Mouse (Mus musculus): ENCODE measurements around the gene Rtn4. TPM values are rescaled to one million over a fixed set of nuclear protein-coding genes. Genes with fewer than 3 reads are reported as not detected.

Rtn4 gene
- total and polyA plus RNA-seq, 2 experiments from 2014 or later: 135 to 243 TPM

- Histone ChIP-seq H3K9me3 (ENCODE audit: low read length) (no peaks in the 10 kb centered on the region), H3K36me3 (ENCODE audit: insufficient read depth, low read length) (no peaks in the 10 kb centered on the region; the same call in 1 of the 2 replicates), H3K27me3 (ENCODE audit: insufficient read depth, low read length) (no peaks in the 10 kb centered on the region), H3K4me1 (ENCODE audit: insufficient read depth, low read length) (no peaks in the 10 kb centered on the region), H3K27ac (no peak overlapping the region), H3K4me2 (ENCODE audit: low read depth, low read length) (no peak overlapping the region), H3K4me3 (ENCODE audit: low read length) (no peak overlapping the region), H3K9ac (replicated peaks; ENCODE audit: low read length) (no peak overlapping the region)
- ATAC-seq (no peak), DNase-seq (ENCODE audit: low spot score) (no peak)
- no peak for TF ChIP-seq CTCF (IDR thresholded peaks at IDR 0.05; ENCODE audit: low read depth)
- 84% methylated on average over 11 of the region's 11 CpGs for WGBS
Observed at GRCm38 (mm10) chr11:29766313-29766982, 73.7 kb downstream of the Rtn4 start.

GRCm38 (mm10) chr11:29768523-29768922 is 75.8 kb downstream of the Rtn4 start:
- no peak overlapping the region for H3K4me2 ChIP-seq (ENCODE audit: low read depth, low read length)
- H3K4me3 ChIP-seq (ENCODE audit: low read length): no peak overlapping the region
- no peak overlapping the region for H3K27ac ChIP-seq
- DNase-seq (ENCODE audit: low spot score) (no peak), ATAC-seq (no peak)
- H3K27me3 ChIP-seq (ENCODE audit: insufficient read depth, low read length): no peaks in the 10 kb centered on the region
- H3K4me1 ChIP-seq (ENCODE audit: insufficient read depth, low read length): no peaks in the 10 kb centered on the region
- no peaks in the 10 kb centered on the region for H3K9me3 ChIP-seq (ENCODE audit: low read length)
- no peak overlapping the region for H3K9ac ChIP-seq (replicated peaks; ENCODE audit: low read length)
- H3K36me3 ChIP-seq (ENCODE audit: insufficient read depth, low read length): no peaks in the 10 kb centered on the region; the same call in 1 of the 2 replicates
- TF ChIP-seq CTCF (IDR thresholded peaks at IDR 0.05; ENCODE audit: low read depth): no peak

GRCm38 (mm10) chr11:29770666-29771400 is 78.1 kb downstream of the Rtn4 start:
- Histone ChIP-seq H3K9me3 (ENCODE audit: low read length) (no peaks in the 10 kb centered on the region), H3K4me3 (ENCODE audit: low read length) (no peak overlapping the region), H3K4me1 (ENCODE audit: insufficient read depth, low read length) (no peaks in the 10 kb centered on the region), H3K36me3 (ENCODE audit: insufficient read depth, low read length) (no peaks in the 10 kb centered on the region), H3K27ac (no peak overlapping the region), H3K4me2 (ENCODE audit: low read depth, low read length) (no peak overlapping the region), H3K9ac (replicated peaks; ENCODE audit: low read length) (no peak overlapping the region), H3K27me3 (ENCODE audit: insufficient read depth, low read length) (no peaks in the 10 kb centered on the region)
- no peak for TF ChIP-seq CTCF (IDR thresholded peaks at IDR 0.05; ENCODE audit: low read depth)
- DNase-seq (ENCODE audit: low spot score): no peak
- 68% methylated on average over 3 of the region's 3 CpGs for whole genome bisulfite sequencing
- ATAC-seq: no peak

- no peaks in the 10 kb centered on the region for H3K4me1 ChIP-seq (ENCODE audit: insufficient read depth, low read length)
- no peak for TF ChIP-seq CTCF (IDR thresholded peaks at IDR 0.05; ENCODE audit: low read depth)
- no peak overlapping the region for H3K27ac ChIP-seq
- H3K4me3 ChIP-seq (ENCODE audit: low read length): no peak overlapping the region
- H3K36me3 ChIP-seq (ENCODE audit: insufficient read depth, low read length): no peaks in the 10 kb centered on the region
- no peak overlapping the region for H3K4me2 ChIP-seq (ENCODE audit: low read depth, low read length)
- ATAC-seq (no peak), DNase-seq (ENCODE audit: low spot score) (no peak)
- no peaks in the 10 kb centered on the region for H3K27me3 ChIP-seq (ENCODE audit: insufficient read depth, low read length)
- 80% methylated on average over 1 of the region's 1 CpGs for WGBS
- no peak overlapping the region for H3K9ac ChIP-seq (replicated peaks; ENCODE audit: low read length)
- no peaks in the 10 kb centered on the region for H3K9me3 ChIP-seq (ENCODE audit: low read length)
Observed at GRCm38 (mm10) chr11:29772279-29772678, 79.5 kb downstream of the Rtn4 start.

DNA sequence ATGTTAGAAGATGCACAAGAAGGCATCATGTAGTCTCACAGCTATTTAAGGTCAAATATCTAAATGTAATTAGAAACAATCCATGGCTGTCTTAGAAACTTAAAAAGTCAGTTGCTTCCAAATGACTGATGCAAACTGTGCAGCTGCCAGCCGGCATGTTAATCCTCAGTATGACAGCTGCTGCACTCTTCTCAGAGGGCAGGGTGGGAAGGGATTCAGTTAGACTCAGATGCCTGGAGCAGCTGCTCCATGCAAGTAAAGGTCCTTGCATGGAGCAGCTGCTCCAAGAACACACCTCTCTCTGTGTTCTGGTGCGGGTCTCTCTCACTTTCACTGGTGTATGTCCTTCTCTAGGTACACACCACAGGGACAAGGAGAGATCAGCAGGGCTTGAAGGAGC is 81.5 kb downstream of the Rtn4 start:
- 39% methylated on average over 2 of the region's 2 CpGs for WGBS
- H3K9me3 ChIP-seq (ENCODE audit: low read length): no peaks in the 10 kb centered on the region
- DNase-seq (ENCODE audit: low spot score) (peak; percentile 57), ATAC-seq (peak; percentile 80)
- H3K4me3 ChIP-seq (ENCODE audit: low read length): no peak overlapping the region
- H3K4me2 ChIP-seq (ENCODE audit: low read depth, low read length): no peak overlapping the region
- H3K4me1 ChIP-seq (ENCODE audit: insufficient read depth, low read length): no peaks in the 10 kb centered on the region
- no peak overlapping the region for H3K9ac ChIP-seq (replicated peaks; ENCODE audit: low read length)
- TF ChIP-seq CTCF (IDR thresholded peaks at IDR 0.05; ENCODE audit: low read depth): no peak
- no peak overlapping the region; the same call in 1 of the 2 replicates for H3K27ac ChIP-seq
- H3K36me3 ChIP-seq (ENCODE audit: insufficient read depth, low read length): no peaks in the 10 kb centered on the region
- no peaks in the 10 kb centered on the region for H3K27me3 ChIP-seq (ENCODE audit: insufficient read depth, low read length)

DNA sequence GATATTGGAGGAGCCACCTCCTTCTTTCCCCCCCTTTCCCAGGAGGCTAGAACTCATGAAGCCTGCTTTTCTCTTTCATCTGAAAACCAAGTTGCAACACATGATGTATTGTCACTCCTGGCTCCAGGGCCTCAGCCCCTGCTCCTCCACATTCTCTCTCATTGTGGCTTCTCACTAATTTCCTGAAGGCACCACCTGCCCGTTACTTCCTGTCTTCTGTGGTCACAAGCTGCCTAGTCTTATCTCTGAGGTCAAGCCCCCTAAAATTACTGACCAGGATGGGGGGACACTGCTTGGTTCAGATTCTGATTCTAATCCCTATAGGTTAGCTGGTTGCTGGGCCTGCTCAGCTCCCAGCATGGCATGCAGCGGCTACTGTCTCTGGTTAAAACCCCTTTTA is 82.0 kb downstream of the Rtn4 start:
- H3K4me2 ChIP-seq (ENCODE audit: low read depth, low read length): no peak overlapping the region
- TF ChIP-seq CTCF (IDR thresholded peaks at IDR 0.05; ENCODE audit: low read depth): no peak
- no peak overlapping the region for H3K4me3 ChIP-seq (ENCODE audit: low read length)
- no peak; the same call in 1 of the 2 replicates for ATAC-seq
- H3K27ac ChIP-seq: no peak overlapping the region; the same call in 1 of the 2 replicates
- no peaks in the 10 kb centered on the region for H3K4me1 ChIP-seq (ENCODE audit: insufficient read depth, low read length)
- H3K9ac ChIP-seq (replicated peaks; ENCODE audit: low read length): no peak overlapping the region
- no peaks in the 10 kb centered on the region for H3K36me3 ChIP-seq (ENCODE audit: insufficient read depth, low read length)
- no peaks in the 10 kb centered on the region for H3K9me3 ChIP-seq (ENCODE audit: low read length)
- no peaks in the 10 kb centered on the region for H3K27me3 ChIP-seq (ENCODE audit: insufficient read depth, low read length)
- WGBS: 65% methylated on average over 2 of the region's 2 CpGs
- no peak for DNase-seq (ENCODE audit: low spot score)

GRCm38 (mm10) chr11:29777964-29778363 is 85.2 kb downstream of the Rtn4 start:
- no peak overlapping the region for H3K4me3 ChIP-seq (ENCODE audit: low read length)
- DNase-seq (ENCODE audit: low spot score) (no peak), ATAC-seq (no peak)
- H3K4me2 ChIP-seq (ENCODE audit: low read depth, low read length): no peak overlapping the region
- no peaks in the 10 kb centered on the region for H3K9me3 ChIP-seq (ENCODE audit: low read length)
- TF ChIP-seq CTCF (IDR thresholded peaks at IDR 0.05; ENCODE audit: low read depth): no peak
- H3K27me3 ChIP-seq (ENCODE audit: insufficient read depth, low read length): no peaks in the 10 kb centered on the region
- H3K27ac ChIP-seq: no peak overlapping the region
- H3K9ac ChIP-seq (replicated peaks; ENCODE audit: low read length): no peak overlapping the region
- 0 out of 2 replicates have a peak, but pooled peaks cover 5% of the 10 kb centered on the region for H3K36me3 ChIP-seq (ENCODE audit: insufficient read depth, low read length)
- H3K4me1 ChIP-seq (ENCODE audit: insufficient read depth, low read length): no peaks in the 10 kb centered on the region
